Mouse (Mus musculus) 416B (cell line): ENCODE results near the gene Zdhhc21.

Experiments used
- DNase-seq: peaks from one replicate; pipeline ENCODE4 v3.0.0; 2011; ENCODE audit warnings: low read depth

Zdhhc21 gene

GRCm38 (mm10) chr4:82864974-82865699 is 5.4 kb upstream of the Zdhhc21 start:
- no peak for DNase-seq

- no peak for DNase-seq
Observed at GRCm38 (mm10) chr4:82863316-82863715, 3.6 kb upstream of the Zdhhc21 start.

- no peak for DNase-seq
Observed at GRCm38 (mm10) chr4:82861451-82861850, 1.7 kb upstream of the Zdhhc21 start.

GRCm38 (mm10) chr4:82860566-82860965 is 808 bp upstream of the Zdhhc21 start:
- no peak for DNase-seq

- no peak for DNase-seq
Observed at GRCm38 (mm10) chr4:82858431-82859010, 1.2 kb downstream of the Zdhhc21 start.

GRCm38 (mm10) chr4:82856986-82857385 is 2.8 kb downstream of the Zdhhc21 start:
- no peak for DNase-seq

GRCm38 (mm10) chr4:82853809-82854208 is 5.9 kb downstream of the Zdhhc21 start:
- no peak for DNase-seq

GRCm38 (mm10) chr4:82848552-82849234 is 11.1 kb downstream of the Zdhhc21 start:
- peak; percentile 94 for DNase-seq

GRCm38 (mm10) chr4:82837526-82838240 is 22.1 kb downstream of the Zdhhc21 start:
- peak; percentile 50 for DNase-seq

GRCm38 (mm10) chr4:82831155-82831554 is 28.6 kb downstream of the Zdhhc21 start:
- DNase-seq, result no peak

GRCm38 (mm10) chr4:82829429-82829828 is 30.3 kb downstream of the Zdhhc21 start:
- DNase-seq, result no peak

- DNase-seq, result no peak
Observed at GRCm38 (mm10) chr4:82827001-82827400, 32.8 kb downstream of the Zdhhc21 start.

- no peak for DNase-seq
Observed at GRCm38 (mm10) chr4:82817833-82818232, 41.9 kb downstream of the Zdhhc21 start.

GRCm38 (mm10) chr4:82816351-82816750 is 43.4 kb downstream of the Zdhhc21 start:
- no peak for DNase-seq

GRCm38 (mm10) chr4:82815296-82815695 is 44.5 kb downstream of the Zdhhc21 start:
- no peak for DNase-seq

GRCm38 (mm10) chr4:82813356-82813755 is 46.4 kb downstream of the Zdhhc21 start:
- DNase-seq, result peak; percentile 10

GRCm38 (mm10) chr4:82807811-82808210 is 51.9 kb downstream of the Zdhhc21 start:
- DNase-seq, result no peak

- DNase-seq, result no peak
Observed at GRCm38 (mm10) chr4:82806176-82806757, 53.5 kb downstream of the Zdhhc21 start.

- peak; percentile 46 for DNase-seq
Observed at GRCm38 (mm10) chr4:82804019-82804418, 55.7 kb downstream of the Zdhhc21 start.

GRCm38 (mm10) chr4:82793608-82794007 is 66.2 kb downstream of the Zdhhc21 start:
- DNase-seq, result no peak

- DNase-seq, result peak; percentile 15
Observed at GRCm38 (mm10) chr4:82792906-82793580, 66.7 kb downstream of the Zdhhc21 start.
